Mouse (Mus musculus) C2C12 (cell line): ENCODE data around the gene Olah. TPM values are rescaled to one million over a fixed set of nuclear protein-coding genes. Genes with fewer than 3 reads are reported as not detected.
A peak's percentile ranks its signal among the peaks of the same experiment; 100 is the strongest.

Experiments used
- H3K27me3 ChIP-seq: one replicate; pipeline ENCODE4 v1.6.1; 2011; ENCODE audit not compliant: control insufficient read depth, insufficient read depth, insufficient read length
- H3K36me3 ChIP-seq: one replicate; pipeline ENCODE4 v1.6.1; 2011; ENCODE audit not compliant: control insufficient read depth, insufficient read depth
- H3K4me3 ChIP-seq: one replicate; pipeline ENCODE4 v1.5.1; 2011; ENCODE audit warnings: mild to moderate bottlenecking, control low read depth; ENCODE audit not compliant: poor library complexity, insufficient read depth, severe bottlenecking
- H3K79me2 ChIP-seq: one replicate; pipeline ENCODE4 v1.6.1; 2011; ENCODE audit not compliant: control insufficient read depth, insufficient read depth
- H3K79me3 ChIP-seq: one replicate; pipeline ENCODE4 v1.6.1; 2011; ENCODE audit warnings: low read depth, control low read depth
- H3ac ChIP-seq: one replicate; pipeline ENCODE3; 2011; ENCODE audit warnings: low read depth; ENCODE audit not compliant: control insufficient read depth, insufficient read length
- CEBPB ChIP-seq: IDR thresholded peaks from one replicate; pipeline ENCODE4 v1.6.1; 2011; ENCODE audit warnings: low read depth, mild to moderate bottlenecking, control low read depth, moderate library complexity
- CTCF ChIP-seq: IDR thresholded peaks from one replicate; pipeline ENCODE4 v1.5.1; 2011; ENCODE audit not compliant: control insufficient read depth, insufficient read depth, insufficient read length
- FOSL1 ChIP-seq: IDR thresholded peaks from one replicate; pipeline ENCODE4 v1.8.0; 2011; ENCODE audit warnings: mild to moderate bottlenecking, low read length; ENCODE audit not compliant: poor library complexity, insufficient read depth, severe bottlenecking
- MAX ChIP-seq: IDR thresholded peaks from one replicate; pipeline ENCODE4 v1.6.1; 2011; ENCODE audit warnings: mild to moderate bottlenecking, control low read depth
- MYOD1 ChIP-seq: IDR thresholded peaks from one replicate; pipeline ENCODE4 v1.6.1; 2011; ENCODE audit warnings: low read depth; ENCODE audit not compliant: control insufficient read depth, insufficient read length
- MYOG ChIP-seq: IDR thresholded peaks from one replicate; pipeline ENCODE4 v1.6.1; 2011; ENCODE audit not compliant: control insufficient read depth, insufficient read length; ENCODE audit errors: extremely low read depth
- USF1 ChIP-seq: IDR thresholded peaks from one replicate; pipeline ENCODE4 v1.6.1; 2011; ENCODE audit warnings: low read depth, mild to moderate bottlenecking, control low read depth, moderate library complexity
- polyA plus RNA-seq: library from polyadenylated mRNA; unstranded; fragments of >200 nt; fragmentation: generic; extraction: Trizol; gene quantifications from one replicate; pipeline ENCODE4 v1.2.1, GENCODE M21; 2012; ENCODE audit warnings: missing spikeins

The Olah gene
- polyA plus RNA-seq, 1 experiment = not detected

DNA sequence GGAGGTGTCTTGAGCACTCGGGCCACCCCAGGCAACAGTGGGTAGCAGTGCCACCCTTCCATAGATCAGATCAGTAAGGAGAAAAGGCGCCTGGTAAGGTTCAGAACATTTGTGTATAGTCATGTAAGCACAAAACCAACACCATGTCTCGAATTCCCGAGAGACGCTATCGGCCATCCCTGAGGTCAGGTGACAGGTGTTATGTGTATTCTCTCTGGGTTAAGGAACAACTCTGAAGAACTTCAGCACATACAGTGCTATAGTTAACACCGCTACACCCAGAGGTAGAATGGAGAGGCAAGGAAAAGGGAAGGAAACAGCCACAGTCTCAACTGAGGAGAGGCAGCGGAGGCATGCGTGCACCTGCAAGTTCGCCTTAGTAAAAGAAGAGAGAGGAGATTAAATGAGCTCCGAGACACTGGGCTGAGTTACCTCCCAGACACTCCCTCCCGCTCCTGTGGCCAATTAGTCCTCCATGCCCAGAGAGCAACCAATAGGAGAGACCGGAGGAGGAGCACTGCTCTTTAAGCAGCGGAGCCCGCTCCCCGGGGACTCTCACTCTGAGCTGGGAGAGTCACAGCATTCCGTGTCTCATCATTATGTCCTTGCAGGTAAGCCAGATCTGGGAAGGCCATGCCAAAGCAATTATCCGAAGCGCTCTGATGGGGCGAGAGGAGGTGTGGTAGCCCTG, 61.3 kb downstream of the Olah start, which contains the start of gene Acbd7:
Gene Acbd7 (plus strand): TSS at position 558 of the 691 bp plus-strand sequence.
- H3ac ChIP-seq = no peak within 1 kb of the TSS
- no peak for TF ChIP-seq USF1
- no peak for TF ChIP-seq MYOG
- no peak for TF ChIP-seq FOSL1
- no peak for TF ChIP-seq MYOD1
- TF ChIP-seq MAX = no peak
- no peak for TF ChIP-seq CTCF
- TF ChIP-seq CEBPB = no peak
- H3K79me2 ChIP-seq = peaks cover 15% of the 10 kb centered on the region
- no peak within 1 kb of the TSS for H3K4me3 ChIP-seq
- peaks cover 8% of the 10 kb centered on the region for H3K36me3 ChIP-seq
- H3K27me3 ChIP-seq = peaks cover 15% of the 10 kb centered on the region
- H3K79me3 ChIP-seq = peaks cover 13% of the 10 kb centered on the region

DNA sequence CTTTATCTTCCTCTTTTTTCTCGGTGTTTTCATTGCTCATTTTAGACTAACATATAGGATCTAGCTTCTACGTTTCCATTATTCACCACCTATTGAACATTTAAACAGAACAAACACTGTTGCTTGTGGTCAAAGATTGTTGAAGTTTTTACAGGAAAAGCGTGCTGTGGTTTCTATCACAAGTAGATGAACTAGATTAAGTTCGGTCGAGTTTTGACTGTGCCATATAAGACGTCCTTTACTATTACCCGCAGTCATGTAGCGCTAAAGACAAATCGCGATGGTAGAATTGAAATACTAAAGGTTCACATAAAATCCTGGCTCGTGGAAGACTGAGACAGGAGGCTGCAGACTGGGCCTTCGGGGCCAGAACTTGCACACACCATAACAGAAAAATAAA, 63.2 kb downstream of the Olah start:
- H3K79me3 ChIP-seq = peaks cover 31% of the 10 kb centered on the region
- H3K27me3 ChIP-seq = peaks cover 10% of the 10 kb centered on the region
- peaks cover 35% of the 10 kb centered on the region for H3K79me2 ChIP-seq
- TF ChIP-seq MYOG (no peak), MYOD1 (no peak)
- H3K36me3 ChIP-seq = peaks cover 26% of the 10 kb centered on the region
- no peak overlapping the region for H3ac ChIP-seq
- no peak overlapping the region for H3K4me3 ChIP-seq

DNA sequence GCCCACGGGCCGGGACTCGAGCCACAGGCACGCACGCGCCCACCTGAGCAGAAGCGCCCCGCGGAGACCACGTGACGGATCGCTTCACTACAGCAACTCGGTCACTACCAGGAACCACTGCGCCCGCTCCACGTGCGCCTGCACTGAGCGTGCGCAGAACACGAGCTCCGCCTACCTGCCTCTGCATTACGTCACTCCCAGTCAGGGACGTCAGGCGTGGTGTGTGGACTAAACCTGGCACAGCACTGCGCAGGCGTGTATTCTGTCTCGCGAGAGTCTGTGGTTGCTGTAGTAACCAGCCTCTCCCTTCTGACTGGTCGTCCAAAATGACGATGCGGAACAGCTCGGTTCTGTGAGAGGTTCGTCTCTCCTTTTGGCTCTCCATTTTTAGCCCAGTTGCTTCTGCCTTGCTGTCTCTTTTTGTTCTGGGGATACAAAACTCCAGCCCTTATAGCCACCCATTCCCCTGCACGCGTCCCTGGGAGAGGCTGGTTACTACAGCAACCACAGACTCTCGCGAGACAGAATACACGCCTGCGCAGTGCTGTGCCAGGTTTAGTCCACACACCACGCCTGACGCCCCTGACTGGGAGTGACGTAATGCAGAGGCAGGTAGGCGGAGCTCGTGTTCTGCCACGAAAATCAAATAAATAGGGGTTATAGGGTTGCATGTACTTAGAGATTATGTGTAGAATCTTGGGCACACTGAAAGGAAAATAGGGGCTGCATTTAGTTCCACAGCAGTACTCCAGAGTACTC, 64.3 kb downstream of the Olah start, which contains the start of gene Rpp38:
Gene Rpp38 (minus strand): TSS at position 160 of the 759 bp plus-strand sequence.
- peak within 1 kb of the TSS; percentile 61 for H3K4me3 ChIP-seq
- H3K79me2 ChIP-seq = peaks cover 46% of the 10 kb centered on the region
- peaks cover 7% of the 10 kb centered on the region for H3K27me3 ChIP-seq
- peaks cover 37% of the 10 kb centered on the region for H3K36me3 ChIP-seq
- TF ChIP-seq FOSL1 (no peak), CEBPB (peak; percentile 47), MYOD1 (no peak), MAX (peak; percentile 100), CTCF (no peak), USF1 (peak; percentile 95), MYOG (no peak)
- H3K79me3 ChIP-seq = peaks cover 31% of the 10 kb centered on the region
- peak within 1 kb of the TSS; percentile 58 for H3ac ChIP-seq

DNA sequence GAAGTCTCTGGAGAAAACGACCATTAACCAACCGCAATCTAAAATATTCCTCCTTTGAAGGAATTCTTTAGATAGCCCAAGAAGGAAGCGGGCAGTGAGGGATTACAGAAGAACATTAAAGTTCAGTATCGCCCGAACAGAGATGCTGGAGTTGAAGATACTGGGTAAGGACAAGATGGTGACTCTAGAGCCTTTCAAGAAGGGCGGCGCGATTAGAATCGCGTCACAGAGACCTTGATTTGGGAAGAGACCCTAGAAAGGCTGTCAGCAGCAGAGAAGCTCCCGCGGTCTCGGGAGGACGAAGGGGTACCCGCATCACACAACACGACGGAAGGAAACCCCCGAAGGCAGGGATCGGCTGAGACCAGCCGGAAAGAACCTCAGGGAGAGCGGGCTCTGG, 65.0 kb downstream of the Olah start:
- Histone ChIP-seq H3K36me3 (peaks cover 43% of the 10 kb centered on the region), H3K79me3 (peaks cover 31% of the 10 kb centered on the region), H3ac (peak overlapping the region; percentile 58), H3K79me2 (peaks cover 46% of the 10 kb centered on the region), H3K27me3 (peaks cover 5% of the 10 kb centered on the region), H3K4me3 (peak overlapping the region; percentile 61)
- TF ChIP-seq CTCF = no peak
- TF ChIP-seq MYOD1 = no peak
- TF ChIP-seq FOSL1 = no peak
- TF ChIP-seq USF1 = no peak
- TF ChIP-seq MYOG = no peak
- no peak for TF ChIP-seq MAX
- no peak for TF ChIP-seq CEBPB

DNA sequence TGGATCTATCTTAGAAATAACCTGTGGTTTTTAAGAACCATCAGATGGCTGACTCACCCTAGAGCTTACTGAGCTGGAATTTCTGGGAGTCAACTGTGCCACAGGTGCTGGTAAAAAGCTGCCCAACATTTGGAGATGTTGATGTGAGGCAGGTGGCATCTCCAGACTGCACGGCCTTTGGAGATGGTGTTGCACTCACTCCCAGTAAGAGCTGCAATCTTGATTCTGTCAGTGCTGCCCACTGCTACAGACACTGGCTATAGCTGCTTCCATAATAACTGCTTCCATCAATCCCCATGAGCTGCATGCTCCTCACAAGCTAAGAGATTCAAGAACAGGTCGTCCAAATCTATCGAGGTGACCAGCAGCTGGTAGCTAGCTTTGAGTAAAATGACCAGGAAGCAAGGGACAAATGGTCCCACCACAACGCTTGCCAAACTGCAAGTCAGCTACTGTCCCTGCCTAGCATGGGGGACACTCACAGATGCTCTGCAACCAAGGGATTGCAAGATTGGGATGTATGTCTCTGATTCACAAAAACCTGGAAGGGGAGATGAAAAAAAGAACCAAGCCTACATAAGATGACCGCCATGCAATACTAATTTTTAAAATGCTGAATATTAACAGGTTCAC, 65.8 kb downstream of the Olah start:
- peaks cover 31% of the 10 kb centered on the region for H3K79me3 ChIP-seq
- peaks cover 4% of the 10 kb centered on the region for H3K27me3 ChIP-seq
- TF ChIP-seq MYOG (no peak), MAX (no peak), CTCF (no peak), USF1 (no peak), MYOD1 (peak; percentile 38), CEBPB (no peak)
- H3K36me3 ChIP-seq = peaks cover 52% of the 10 kb centered on the region
- peak overlapping the region; percentile 24 for H3ac ChIP-seq
- H3K4me3 ChIP-seq = peak overlapping the region; percentile 61
- peaks cover 46% of the 10 kb centered on the region for H3K79me2 ChIP-seq
